Mouse (Mus musculus): ENCODE measurements around the gene Rita1. TPM values are rescaled to one million over a fixed set of nuclear protein-coding genes. Genes with fewer than 3 reads are reported as not detected.

Gene Rita1
- polyA plus RNA-seq, 1 experiment from 2014 or later = 25.1 TPM

DNA sequence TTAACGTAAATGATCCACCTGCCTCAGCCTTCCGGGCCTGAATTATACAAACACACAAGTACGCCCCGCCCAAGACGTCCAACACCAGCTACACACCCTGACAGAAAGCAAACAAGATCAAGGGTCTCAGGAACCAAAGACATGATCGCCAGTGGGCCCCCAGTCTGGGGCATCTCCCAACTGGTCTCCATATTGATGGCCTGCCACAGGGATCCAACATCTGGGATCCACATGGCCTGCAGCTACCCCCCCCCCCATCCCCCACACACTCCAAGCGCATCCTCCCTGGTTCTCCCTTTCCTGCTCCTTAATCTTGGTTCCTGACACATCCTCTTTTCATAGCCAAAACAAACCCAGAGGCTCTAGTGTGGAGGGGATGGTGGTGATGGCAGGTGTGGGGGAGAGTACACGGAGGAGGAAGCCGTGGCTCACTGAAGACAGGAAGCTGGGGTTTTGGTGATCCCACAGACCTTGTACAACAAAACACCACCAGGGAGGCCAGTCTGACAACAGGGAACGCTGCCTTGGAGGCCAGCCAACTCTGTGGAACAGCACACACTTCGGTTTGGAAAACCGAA lies 33.8 kb downstream of the Rita1 start:
- 48% methylated on average over 12 of the region's 12 CpGs for WGBS
- no peaks in the 10 kb centered on the region for H3K9me3 ChIP-seq
- no peak overlapping the region for H3K4me2 ChIP-seq
- H3K27ac ChIP-seq (replicated peaks) = peak overlapping the region; percentile 85
- no peak for ATAC-seq (ENCODE audit: low read depth)
- peak overlapping the region; percentile 19; the same call in 1 of the 2 replicates for H3K9ac ChIP-seq
- H3K4me1 ChIP-seq (replicated peaks) = peaks cover 71% of the 10 kb centered on the region
- H3K27me3 ChIP-seq = no peaks in the 10 kb centered on the region
- peaks cover 17% of the 10 kb centered on the region for H3K36me3 ChIP-seq
- H3K4me3 ChIP-seq = no peak overlapping the region

- Histone ChIP-seq H3K36me3 (peaks cover 11% of the 10 kb centered on the region), H3K4me2 (no peak overlapping the region), H3K4me3 (no peak overlapping the region), H3K27me3 (no peaks in the 10 kb centered on the region), H3K27ac (replicated peaks) (peak overlapping the region; percentile 85), H3K4me1 (replicated peaks) (peaks cover 65% of the 10 kb centered on the region), H3K9ac (no peak overlapping the region), H3K9me3 (no peaks in the 10 kb centered on the region)
- WGBS = 50% methylated on average over 10 of the region's 10 CpGs
- no peak for ATAC-seq (ENCODE audit: low read depth)
These were observed 34.4 kb downstream of the Rita1 start for GRCm38 (mm10) chr5:120577935-120578441.

DNA sequence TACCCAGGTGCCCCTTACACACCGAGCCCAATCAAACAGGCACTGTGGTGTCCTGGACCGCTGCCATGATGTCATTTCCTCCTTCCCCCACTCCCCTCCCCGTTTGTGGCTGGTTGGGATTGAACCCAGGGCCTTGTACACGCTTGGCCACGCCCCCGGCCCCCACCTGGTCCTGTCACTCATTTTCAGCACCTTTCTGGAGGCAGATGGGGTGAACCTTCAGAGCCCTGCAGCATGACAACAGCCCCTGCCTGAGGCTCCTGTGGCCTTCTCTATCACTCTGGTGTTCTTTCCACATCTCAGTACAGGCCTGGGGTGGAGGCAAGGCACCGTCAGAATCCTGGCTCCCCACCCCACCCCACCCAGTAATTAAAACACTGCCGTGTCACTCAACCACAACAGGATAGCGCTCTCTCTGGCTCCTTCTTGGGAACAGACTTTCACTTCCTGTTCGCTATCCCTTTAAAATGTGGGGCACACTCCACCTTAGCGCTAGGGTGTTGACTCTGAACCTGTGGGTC lies 35.5 kb downstream of the Rita1 start:
- no peaks in the 10 kb centered on the region for H3K9me3 ChIP-seq
- WGBS = 79% methylated on average over 11 of the region's 11 CpGs
- H3K4me2 ChIP-seq = no peak overlapping the region
- no peaks in the 10 kb centered on the region for H3K27me3 ChIP-seq
- H3K36me3 ChIP-seq = peaks cover 6% of the 10 kb centered on the region; the same call in 1 of the 2 replicates
- ATAC-seq (ENCODE audit: low read depth) = no peak
- H3K4me1 ChIP-seq (replicated peaks) = peaks cover 66% of the 10 kb centered on the region
- no peak overlapping the region for H3K4me3 ChIP-seq
- no peak overlapping the region for H3K9ac ChIP-seq
- 0 out of 2 replicates have a peak overlapping the region, but pooled peaks have one; percentile 2 for H3K27ac ChIP-seq (replicated peaks)

DNA sequence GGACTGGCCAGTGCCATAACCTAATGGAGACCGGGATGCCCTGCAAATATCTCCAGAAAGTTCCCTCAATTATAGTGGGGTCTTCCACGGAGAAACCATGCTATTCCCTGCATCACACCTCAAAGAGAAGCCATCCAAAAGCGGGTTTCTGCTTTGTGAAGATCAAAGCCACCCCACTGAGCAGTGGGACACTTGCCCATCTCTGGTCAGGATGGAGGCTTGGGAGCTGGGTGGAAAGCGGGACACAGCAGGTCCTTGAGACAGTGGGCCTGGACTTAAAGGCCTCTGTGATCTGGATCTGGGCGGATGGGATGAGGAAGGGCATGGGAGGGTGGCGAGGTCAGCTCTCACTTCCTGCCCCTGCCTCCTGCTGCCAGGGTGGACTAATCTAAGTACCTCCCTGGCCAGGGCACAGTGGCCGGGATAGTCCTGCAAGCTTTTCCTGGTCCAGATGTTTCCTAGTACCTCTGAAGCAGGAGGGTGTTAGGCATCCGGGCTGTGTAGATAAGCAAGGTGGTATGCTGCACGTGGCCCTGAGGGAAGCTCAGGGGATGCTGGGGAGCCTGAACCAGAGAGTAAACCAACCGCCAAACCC lies 37.8 kb downstream of the Rita1 start:
- peaks cover 66% of the 10 kb centered on the region for H3K4me1 ChIP-seq (replicated peaks)
- no peak for ATAC-seq (ENCODE audit: low read depth)

DNA sequence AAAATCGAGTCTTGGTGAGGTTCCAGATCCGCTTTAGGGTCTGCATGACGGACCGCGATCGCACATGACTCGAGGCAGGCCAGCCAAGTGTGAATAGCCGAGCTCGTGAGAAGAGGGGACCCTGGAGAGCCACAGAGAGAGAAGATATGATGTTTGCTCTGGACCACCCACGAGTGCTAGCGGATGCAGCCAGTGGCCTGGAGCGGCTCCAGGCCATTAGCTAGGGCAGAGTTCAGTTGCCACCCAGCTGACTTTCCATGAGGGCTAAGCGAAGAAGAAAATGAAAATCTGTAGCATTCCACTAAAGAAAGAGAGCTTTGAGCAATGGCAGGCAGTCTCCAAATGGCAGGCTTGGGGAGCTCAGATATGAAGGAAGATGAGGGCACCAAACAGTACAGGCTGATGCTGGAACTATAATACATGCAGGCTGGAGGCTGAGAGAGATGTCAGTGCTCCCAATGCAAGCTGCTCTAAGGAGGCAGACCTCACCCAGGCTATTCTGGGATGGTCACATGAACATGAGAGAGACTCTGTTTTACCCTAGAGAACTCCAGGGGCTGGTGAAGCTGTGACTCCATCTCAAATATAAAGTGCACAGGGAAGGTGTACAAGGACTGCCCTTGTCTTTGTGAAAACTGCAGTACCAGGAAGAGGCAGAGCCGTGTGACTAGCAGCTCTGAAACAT lies 41.2 kb downstream of the Rita1 start:
- H3K36me3 ChIP-seq = no peaks in the 10 kb centered on the region
- H3K9ac ChIP-seq = 0 out of 2 replicates have a peak overlapping the region, but pooled peaks have one; percentile 1
- H3K27ac ChIP-seq (replicated peaks) = peak overlapping the region; percentile 71
- no peak for ATAC-seq (ENCODE audit: low read depth)
- H3K27me3 ChIP-seq = no peaks in the 10 kb centered on the region
- peaks cover 72% of the 10 kb centered on the region for H3K4me1 ChIP-seq (replicated peaks)
- 0 out of 2 replicates have a peak overlapping the region, but pooled peaks have one; percentile 1 for H3K4me2 ChIP-seq
- WGBS = 25% methylated on average over 14 of the region's 14 CpGs
- no peak overlapping the region for H3K4me3 ChIP-seq
- no peaks in the 10 kb centered on the region for H3K9me3 ChIP-seq

More for the DNA sequence above, 37.8 kb downstream of the Rita1 start:
- H3K9me3 ChIP-seq = no peaks in the 10 kb centered on the region
- no peaks in the 10 kb centered on the region for H3K36me3 ChIP-seq
- WGBS = 72% methylated on average over 10 of the region's 10 CpGs
- no peak overlapping the region for H3K4me2 ChIP-seq
- H3K27me3 ChIP-seq = no peaks in the 10 kb centered on the region
- no peak overlapping the region for H3K9ac ChIP-seq
- H3K27ac ChIP-seq (replicated peaks) = no peak overlapping the region
- no peak overlapping the region for H3K4me3 ChIP-seq

- H3K27ac ChIP-seq (replicated peaks) = peak overlapping the region; percentile 71
- no peaks in the 10 kb centered on the region for H3K36me3 ChIP-seq
- no peak overlapping the region for H3K9ac ChIP-seq
- H3K27me3 ChIP-seq = no peaks in the 10 kb centered on the region
- no peaks in the 10 kb centered on the region for H3K9me3 ChIP-seq
- H3K4me3 ChIP-seq = no peak overlapping the region
- H3K4me1 ChIP-seq (replicated peaks) = peaks cover 80% of the 10 kb centered on the region
- WGBS = 74% methylated on average over 11 of the region's 11 CpGs
- ATAC-seq (ENCODE audit: low read depth) = no peak
- H3K4me2 ChIP-seq = no peak overlapping the region
These were observed 42.0 kb downstream of the Rita1 start for GRCm38 (mm10) chr5:120570289-120570897.

DNA sequence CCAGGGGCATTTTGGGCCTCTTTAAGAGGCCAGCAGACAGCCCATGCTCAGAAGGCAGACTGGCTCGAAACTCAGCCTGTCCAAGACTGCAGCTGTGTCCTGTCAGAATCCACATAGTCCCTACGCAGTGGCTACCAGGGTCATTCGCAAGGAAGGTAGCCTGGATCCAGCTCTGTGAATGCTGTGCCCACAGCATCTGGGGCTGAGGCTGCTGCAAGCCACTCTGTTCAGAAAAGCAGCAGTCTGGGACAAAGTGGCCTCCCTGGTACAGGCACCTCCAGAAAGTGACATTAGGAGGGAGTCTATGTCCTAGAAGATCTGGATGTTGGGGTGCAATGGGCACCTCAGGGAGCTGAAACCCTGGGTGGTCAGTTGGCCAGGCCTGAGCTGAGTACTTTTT lies 42.6 kb downstream of the Rita1 start:
- no peak for ATAC-seq (ENCODE audit: low read depth)
- 93% methylated on average over 3 of the region's 3 CpGs for WGBS

GRCm38 (mm10) chr5:120568964-120569363 lies 43.4 kb downstream of the Rita1 start:
- no peaks in the 10 kb centered on the region for H3K9me3 ChIP-seq
- peak overlapping the region; percentile 96 for H3K27ac ChIP-seq (replicated peaks)
- no peak for ATAC-seq (ENCODE audit: low read depth)
- peaks cover 83% of the 10 kb centered on the region for H3K4me1 ChIP-seq (replicated peaks)
- WGBS = 83% methylated on average over 4 of the region's 4 CpGs
- peak overlapping the region; percentile 39 for H3K4me2 ChIP-seq
- H3K36me3 ChIP-seq = no peaks in the 10 kb centered on the region
- H3K9ac ChIP-seq = peak overlapping the region; percentile 47; the same call in 1 of the 2 replicates
- H3K4me3 ChIP-seq = no peak overlapping the region
- no peaks in the 10 kb centered on the region for H3K27me3 ChIP-seq

More for the DNA sequence above, 42.6 kb downstream of the Rita1 start:
- Histone ChIP-seq H3K27ac (replicated peaks) (peak overlapping the region; percentile 96), H3K4me3 (no peak overlapping the region), H3K4me2 (no peak overlapping the region), H3K9me3 (no peaks in the 10 kb centered on the region), H3K27me3 (no peaks in the 10 kb centered on the region), H3K9ac (0 out of 2 replicates have a peak overlapping the region, but pooled peaks have one; percentile 26), H3K4me1 (replicated peaks) (peaks cover 83% of the 10 kb centered on the region), H3K36me3 (no peaks in the 10 kb centered on the region)

- Histone ChIP-seq H3K27me3 (no peaks in the 10 kb centered on the region), H3K27ac (replicated peaks) (peak overlapping the region; percentile 96), H3K36me3 (no peaks in the 10 kb centered on the region), H3K9me3 (no peaks in the 10 kb centered on the region), H3K9ac (peak overlapping the region; percentile 47), H3K4me2 (peak overlapping the region; percentile 39), H3K4me1 (replicated peaks) (peaks cover 89% of the 10 kb centered on the region), H3K4me3 (no peak overlapping the region)
- WGBS = 28% methylated on average over 9 of the region's 9 CpGs
- no peak for ATAC-seq (ENCODE audit: low read depth)
These were observed 44.0 kb downstream of the Rita1 start for GRCm38 (mm10) chr5:120568336-120568768.

DNA sequence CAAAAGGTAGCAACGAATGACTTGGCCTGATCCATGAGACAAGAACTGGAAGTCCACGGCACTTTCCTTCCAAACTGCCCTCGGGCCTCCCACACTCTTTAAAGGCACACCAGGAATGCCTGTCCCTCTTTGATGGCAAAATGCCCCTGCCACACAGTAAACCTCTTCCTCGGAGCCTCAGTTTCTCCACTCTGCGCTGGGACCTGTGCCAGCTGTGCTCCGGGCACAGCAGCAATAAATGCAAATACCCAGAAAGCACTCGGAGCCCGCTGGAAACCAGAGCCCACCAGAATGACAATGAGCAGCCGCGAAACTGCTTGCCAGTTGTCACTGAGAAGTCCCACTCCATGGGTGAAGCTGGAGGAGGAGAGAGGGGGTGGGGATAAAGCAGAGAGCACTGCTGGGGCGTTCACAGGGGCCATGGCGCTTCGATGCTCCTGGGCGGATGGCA lies 44.6 kb downstream of the Rita1 start:
- no peaks in the 10 kb centered on the region for H3K9me3 ChIP-seq
- no peaks in the 10 kb centered on the region for H3K27me3 ChIP-seq
- peaks cover 94% of the 10 kb centered on the region for H3K4me1 ChIP-seq (replicated peaks)
- WGBS = 10% methylated on average over 14 of the region's 14 CpGs
- peak; percentile 57 for ATAC-seq (ENCODE audit: low read depth)
- no peaks in the 10 kb centered on the region for H3K36me3 ChIP-seq
- H3K9ac ChIP-seq = peak overlapping the region; percentile 47
- peak overlapping the region; percentile 96 for H3K27ac ChIP-seq (replicated peaks)
- peak overlapping the region; percentile 39 for H3K4me2 ChIP-seq
- no peak overlapping the region for H3K4me3 ChIP-seq

DNA sequence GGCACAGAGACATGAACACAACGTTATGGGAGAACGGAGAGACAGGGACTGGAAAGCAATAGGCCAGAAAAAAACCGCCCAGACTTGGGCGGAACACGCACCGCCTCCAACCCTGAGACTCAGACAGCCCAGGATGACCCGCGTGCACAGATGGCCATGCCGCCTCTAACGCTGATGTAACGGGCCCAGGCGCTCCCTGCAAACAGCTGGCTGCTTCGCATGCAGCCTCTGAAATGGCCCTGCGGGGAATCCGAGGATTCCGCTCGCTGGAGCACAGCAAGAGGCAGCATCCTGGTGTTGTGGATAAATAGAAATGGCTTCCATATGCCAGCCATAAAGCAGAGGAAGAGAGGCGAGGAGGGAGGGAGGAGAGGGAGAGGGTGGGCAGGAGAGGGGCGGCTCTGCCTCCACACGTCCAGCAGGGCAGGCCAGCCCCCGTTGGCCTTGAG lies 45.1 kb downstream of the Rita1 start:
- H3K36me3 ChIP-seq = no peaks in the 10 kb centered on the region
- peak; percentile 66 for ATAC-seq (ENCODE audit: low read depth)
- H3K27me3 ChIP-seq = no peaks in the 10 kb centered on the region
- H3K4me2 ChIP-seq = peak overlapping the region; percentile 39
- peaks cover 97% of the 10 kb centered on the region for H3K4me1 ChIP-seq (replicated peaks)
- peak overlapping the region; percentile 96 for H3K27ac ChIP-seq (replicated peaks)
- H3K9ac ChIP-seq = peak overlapping the region; percentile 47
- H3K4me3 ChIP-seq = no peak overlapping the region
- H3K9me3 ChIP-seq = no peaks in the 10 kb centered on the region
- 6% methylated on average over 21 of the region's 21 CpGs for WGBS

All from neural tube, embryonic 13.5 days (tissue).